Mouse (Mus musculus) fat pad, adult 2 months (tissue): ENCODE results near the gene P2rx4.

Source experiments
- DNase-seq: peaks from one replicate; pipeline ENCODE4 v3.0.0-alpha.2; 2011; ENCODE audit warnings: low read depth, low spot score; ENCODE audit errors: extremely low read depth

Gene P2rx4

DNA sequence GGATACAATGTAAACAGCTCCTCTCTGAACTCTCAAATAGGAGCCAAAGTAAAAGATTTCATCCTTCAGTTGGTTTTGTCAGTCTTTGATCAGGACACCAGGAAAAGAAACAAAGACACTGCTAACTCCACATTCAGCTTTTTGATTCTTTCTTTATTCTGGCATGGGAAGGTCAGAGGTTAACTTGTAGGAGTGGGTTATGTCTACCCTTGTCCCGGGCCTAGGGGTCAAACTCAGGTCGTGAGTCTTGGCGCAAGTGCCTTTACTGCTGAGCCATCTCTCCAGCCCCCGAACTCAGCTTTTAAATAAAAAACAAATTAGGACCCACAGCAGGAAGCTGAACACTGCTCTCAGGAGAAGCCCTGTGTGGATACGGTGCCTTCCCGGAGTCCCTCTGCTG is 48.8 kb downstream of the P2rx4 start:
- DNase-seq, result no peak

DNA sequence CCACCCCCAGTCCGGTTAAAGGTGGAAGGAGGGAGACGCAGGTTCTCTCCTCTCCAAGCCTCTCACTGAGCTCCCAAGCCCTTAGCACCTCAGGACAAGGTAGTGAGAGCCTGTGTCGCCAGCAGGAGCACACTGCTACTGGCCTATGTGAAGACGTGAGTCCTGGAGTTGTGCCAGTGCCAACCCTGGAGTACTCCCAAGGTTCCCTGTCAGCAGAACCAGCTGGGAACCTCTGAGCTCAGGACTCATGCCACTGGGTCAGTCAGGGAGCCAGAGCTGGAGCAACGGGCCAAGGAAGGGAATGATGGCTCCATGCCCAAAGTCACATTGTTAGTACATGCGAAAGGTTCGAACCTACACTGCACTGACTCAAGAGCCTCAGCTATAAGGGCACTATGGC is 49.3 kb downstream of the P2rx4 start:
- DNase-seq, result no peak

GRCm38 (mm10) chr5:122763271-122764031 is 56.1 kb downstream of the P2rx4 start:
- no peak for DNase-seq

- no peak for DNase-seq
These were observed 56.7 kb downstream of the P2rx4 start for GRCm38 (mm10) chr5:122764032-122764464.

DNA sequence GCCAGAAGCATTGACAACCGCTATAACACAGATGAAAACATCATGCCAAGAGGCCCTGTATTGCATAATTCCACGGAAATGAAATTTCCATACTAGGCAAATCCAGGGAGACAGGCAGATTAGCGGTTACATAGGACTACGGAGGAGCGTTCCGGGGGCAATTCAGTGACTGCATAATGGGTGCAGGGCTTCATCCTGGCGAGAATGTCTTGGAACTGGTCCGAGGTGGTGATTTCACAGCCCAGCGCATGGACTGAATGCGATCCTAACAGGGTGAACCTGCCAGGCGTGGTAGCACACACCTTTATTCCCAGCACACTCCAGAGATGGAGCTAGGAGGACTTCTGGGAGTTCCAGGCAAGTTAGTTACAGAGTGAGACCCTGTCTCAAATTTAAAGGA is 59.9 kb downstream of the P2rx4 start:
- no peak for DNase-seq

GRCm38 (mm10) chr5:122769101-122769568 is 61.8 kb downstream of the P2rx4 start:
- no peak for DNase-seq

GRCm38 (mm10) chr5:122770304-122770703 is 63.0 kb downstream of the P2rx4 start:
- DNase-seq, result no peak

GRCm38 (mm10) chr5:122770806-122771261 is 63.5 kb downstream of the P2rx4 start:
- DNase-seq, result no peak

GRCm38 (mm10) chr5:122771428-122771827 is 64.1 kb downstream of the P2rx4 start:
- no peak for DNase-seq

DNA sequence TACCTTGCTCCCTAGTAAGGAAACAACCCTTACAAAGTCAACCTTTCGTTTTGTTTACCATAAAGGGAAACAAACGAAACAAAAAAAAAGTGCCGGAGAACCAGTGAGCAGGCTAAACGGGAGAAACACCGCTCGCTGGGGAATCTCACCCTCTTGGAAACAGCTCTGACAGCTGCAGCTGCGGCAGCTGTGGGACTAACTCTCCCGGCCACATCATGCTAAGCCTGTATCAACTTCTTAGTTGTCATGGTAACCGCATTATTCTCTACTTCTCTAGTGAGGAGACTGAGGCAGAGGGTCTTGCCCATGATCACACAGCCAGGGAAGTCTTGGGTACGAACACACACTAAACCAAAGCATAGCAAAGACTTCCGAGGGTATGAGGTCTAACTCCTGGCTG is 66.4 kb downstream of the P2rx4 start:
- DNase-seq, result no peak

- no peak for DNase-seq
These were observed 67.6 kb downstream of the P2rx4 start for GRCm38 (mm10) chr5:122774743-122775611.

DNA sequence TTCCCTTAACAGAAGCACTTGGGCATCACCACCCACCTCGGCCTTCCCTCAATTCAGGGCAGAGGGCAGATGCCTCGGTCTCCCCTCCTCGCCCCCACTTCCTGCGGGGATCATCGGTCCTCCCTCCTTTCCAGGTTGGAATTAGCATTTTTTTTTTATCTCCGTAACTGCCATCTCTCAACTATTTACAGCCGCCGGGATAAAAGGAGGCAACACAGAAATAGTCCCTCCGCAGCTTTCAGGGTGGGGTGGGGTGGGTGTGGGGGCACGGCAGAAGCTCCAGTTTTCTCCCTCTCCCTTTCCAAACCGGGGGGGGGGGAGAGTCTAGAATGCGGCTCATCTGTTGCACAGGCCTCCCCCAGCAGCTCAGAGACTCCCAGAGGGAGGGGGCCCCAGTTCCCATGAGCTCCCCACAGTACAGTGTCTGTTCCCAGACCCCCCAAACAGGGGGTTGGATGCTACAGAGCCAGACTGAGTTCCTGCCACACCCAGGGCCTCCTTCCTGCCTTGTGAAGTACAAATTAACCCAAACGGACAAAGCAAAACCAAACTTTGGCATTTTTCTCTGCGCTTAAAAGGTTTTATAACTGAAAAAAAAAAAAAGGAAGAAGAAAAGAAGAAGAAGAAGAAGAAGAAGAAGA is 68.4 kb downstream of the P2rx4 start:
- DNase-seq, result no peak

- no peak for DNase-seq
These were observed 70.0 kb downstream of the P2rx4 start for GRCm38 (mm10) chr5:122777322-122777721.

GRCm38 (mm10) chr5:122778231-122779226 is 71.2 kb downstream of the P2rx4 start:
- no peak for DNase-seq
